Mouse (Mus musculus): Measurements from ENCODE around the gene Ppp1cc. TPM values are rescaled to one million over a fixed set of nuclear protein-coding genes. Genes with fewer than 3 reads are reported as not detected.

The Ppp1cc gene
- total and polyA plus RNA-seq, 2 experiments from 2014 or later = 157 to 199 TPM

DNA sequence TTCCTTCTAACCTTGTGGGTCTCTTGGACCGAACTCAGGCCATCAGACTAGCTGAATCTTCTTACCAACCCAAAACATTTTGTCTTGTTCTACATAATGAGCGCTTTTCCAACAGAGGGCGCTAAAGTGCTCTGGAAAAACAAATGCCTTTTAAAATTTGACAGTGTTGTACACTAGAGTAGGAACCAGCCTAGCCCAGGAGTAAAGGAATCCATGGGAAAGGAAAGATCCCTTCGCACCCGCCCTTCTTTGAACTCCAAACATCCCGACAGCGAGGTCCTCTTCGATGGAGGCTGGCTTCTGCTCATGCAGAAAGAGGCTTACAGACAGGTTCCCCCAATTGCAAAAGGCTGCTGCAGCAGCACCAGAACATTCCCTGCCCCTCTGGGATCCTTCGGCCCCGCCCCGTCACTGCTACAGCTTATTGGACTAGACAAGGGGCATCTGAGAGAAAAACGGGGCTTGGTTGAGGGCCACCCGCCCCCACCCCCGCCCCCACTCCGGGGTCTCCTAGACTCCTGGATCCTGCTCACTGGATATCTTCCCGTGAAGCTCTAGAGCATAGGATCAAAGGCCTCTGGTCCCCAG lies 28.9 kb upstream of the Ppp1cc start:
- ATAC-seq (ENCODE audit: insufficient read depth, low read depth) (peak; percentile 58; the same call in 1 of the 2 replicates), DNase-seq (ENCODE audit: low spot score) (peak; percentile 88)
- Histone ChIP-seq H3K9me3 (replicated peaks; ENCODE audit: control insufficient read depth, low read length) (no peaks in the 10 kb centered on the region), H3K9ac (replicated peaks; ENCODE audit: low read depth, low read length) (no peak overlapping the region), H3K36me3 (replicated peaks; ENCODE audit: control insufficient read depth, insufficient read depth, low read length) (no peaks in the 10 kb centered on the region), H3K27me3 (ENCODE audit: control insufficient read depth, insufficient read depth, low read length) (no peaks in the 10 kb centered on the region), H3K27ac (ENCODE audit: low read depth) (no peak overlapping the region), H3K4me1 (ENCODE audit: control insufficient read depth, insufficient read depth) (no peaks in the 10 kb centered on the region), H3K4me2 (ENCODE audit: low read depth, low read length) (no peak overlapping the region), H3K4me3 (ENCODE audit: low read depth, low read length) (no peak overlapping the region)
- TF ChIP-seq CTCF (IDR thresholded peaks at IDR 0.05; ENCODE audit: low read depth) (peak; percentile 70), EP300 (IDR thresholded peaks at IDR 0.05; ENCODE audit: low read depth) (no peak)
- WGBS = 32% methylated on average over 16 of the region's 16 CpGs

GRCm38 (mm10) chr5:122130341-122130998 lies 27.6 kb upstream of the Ppp1cc start:
- Histone ChIP-seq H3K27ac (ENCODE audit: low read depth) (no peak overlapping the region), H3K4me3 (ENCODE audit: low read depth, low read length) (no peak overlapping the region), H3K36me3 (replicated peaks; ENCODE audit: control insufficient read depth, insufficient read depth, low read length) (no peaks in the 10 kb centered on the region), H3K4me2 (ENCODE audit: low read depth, low read length) (no peak overlapping the region), H3K27me3 (ENCODE audit: control insufficient read depth, insufficient read depth, low read length) (no peaks in the 10 kb centered on the region), H3K4me1 (ENCODE audit: control insufficient read depth, insufficient read depth) (peaks cover 8% of the 10 kb centered on the region), H3K9me3 (replicated peaks; ENCODE audit: control insufficient read depth, low read length) (no peaks in the 10 kb centered on the region), H3K9ac (replicated peaks; ENCODE audit: low read depth, low read length) (no peak overlapping the region)
- no peak for TF ChIP-seq EP300 (IDR thresholded peaks at IDR 0.05; ENCODE audit: low read depth)
- no peak for ATAC-seq (ENCODE audit: insufficient read depth, low read depth)
- 86% methylated on average over 11 of the region's 11 CpGs for WGBS
- DNase-seq (ENCODE audit: low spot score) = no peak

GRCm38 (mm10) chr5:122131076-122132051 lies 26.7 kb upstream of the Ppp1cc start:
- peak; percentile 74 for DNase-seq (ENCODE audit: low spot score)
- Histone ChIP-seq H3K4me2 (ENCODE audit: low read depth, low read length) (peak overlapping the region; percentile 72), H3K9ac (replicated peaks; ENCODE audit: low read depth, low read length) (peak overlapping the region; percentile 42), H3K36me3 (replicated peaks; ENCODE audit: control insufficient read depth, insufficient read depth, low read length) (no peaks in the 10 kb centered on the region), H3K27ac (ENCODE audit: low read depth) (no peak overlapping the region), H3K4me3 (ENCODE audit: low read depth, low read length) (peak overlapping the region; percentile 45), H3K27me3 (ENCODE audit: control insufficient read depth, insufficient read depth, low read length) (no peaks in the 10 kb centered on the region), H3K9me3 (replicated peaks; ENCODE audit: control insufficient read depth, low read length) (no peaks in the 10 kb centered on the region), H3K4me1 (ENCODE audit: control insufficient read depth, insufficient read depth) (peaks cover 17% of the 10 kb centered on the region)
- TF ChIP-seq EP300 (IDR thresholded peaks at IDR 0.05; ENCODE audit: low read depth) (no peak), CTCF (IDR thresholded peaks at IDR 0.05; ENCODE audit: low read depth) (peak; percentile 77)
- peak; percentile 37 for ATAC-seq (ENCODE audit: insufficient read depth, low read depth)
- 8% methylated on average over 34 of the region's 34 CpGs for WGBS

DNA sequence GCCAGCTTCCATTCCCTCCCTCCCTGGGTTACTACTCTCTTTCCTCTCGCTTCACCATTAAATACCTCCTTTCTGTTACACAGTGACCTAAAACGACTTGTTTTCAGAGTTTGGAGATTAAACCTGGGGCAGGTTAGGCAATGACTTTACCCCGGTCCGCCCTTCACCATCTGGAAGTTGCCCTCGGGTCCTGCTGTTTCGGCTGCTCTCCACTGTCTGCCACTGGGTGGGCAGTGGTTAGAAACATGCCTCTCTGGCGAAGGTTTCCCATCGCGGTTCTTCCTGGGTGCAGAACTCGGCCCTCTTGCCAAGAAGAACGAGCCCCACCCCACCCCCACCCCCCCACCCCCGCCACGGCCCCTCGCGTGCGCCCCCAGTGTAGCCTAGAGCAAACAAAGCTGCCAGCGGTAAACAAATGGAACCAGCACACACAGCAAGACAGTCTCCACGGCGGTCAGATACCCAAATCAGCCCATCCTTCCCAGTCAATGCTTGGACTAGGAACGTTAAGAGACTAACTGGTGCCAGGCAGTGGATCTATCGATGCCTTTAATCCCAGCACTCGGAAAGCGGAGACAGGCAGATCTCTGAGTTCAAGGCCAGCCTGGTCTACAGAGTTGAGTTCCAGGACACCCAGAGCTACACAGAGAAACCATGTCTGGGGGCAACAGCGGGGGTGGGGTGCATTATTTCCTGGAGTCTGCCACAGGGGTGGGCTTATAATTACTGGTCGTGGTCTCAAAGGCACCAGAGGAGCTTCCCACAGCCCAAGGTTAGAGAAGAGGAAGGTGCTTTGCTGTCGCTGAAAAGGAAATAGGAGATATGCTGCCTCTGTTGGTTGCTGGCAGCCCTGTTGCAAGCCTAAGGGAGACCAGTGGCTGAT lies 25.7 kb upstream of the Ppp1cc start:
- Histone ChIP-seq H3K27me3 (ENCODE audit: control insufficient read depth, insufficient read depth, low read length) (no peaks in the 10 kb centered on the region), H3K4me1 (ENCODE audit: control insufficient read depth, insufficient read depth) (peaks cover 26% of the 10 kb centered on the region), H3K4me3 (ENCODE audit: low read depth, low read length) (peak overlapping the region; percentile 45), H3K9ac (replicated peaks; ENCODE audit: low read depth, low read length) (peak overlapping the region; percentile 42; the same call in 1 of the 2 replicates), H3K36me3 (replicated peaks; ENCODE audit: control insufficient read depth, insufficient read depth, low read length) (no peaks in the 10 kb centered on the region), H3K9me3 (replicated peaks; ENCODE audit: control insufficient read depth, low read length) (no peaks in the 10 kb centered on the region), H3K4me2 (ENCODE audit: low read depth, low read length) (peak overlapping the region; percentile 72), H3K27ac (ENCODE audit: low read depth) (no peak overlapping the region)
- ATAC-seq (ENCODE audit: insufficient read depth, low read depth) (no peak), DNase-seq (ENCODE audit: low spot score) (no peak)
- TF ChIP-seq EP300 (IDR thresholded peaks at IDR 0.05; ENCODE audit: low read depth) = no peak
- no peak for TF ChIP-seq CTCF (IDR thresholded peaks at IDR 0.05; ENCODE audit: low read depth)
- 20% methylated on average over 26 of the region's 26 CpGs for WGBS

GRCm38 (mm10) chr5:122133050-122133389 lies 25.1 kb upstream of the Ppp1cc start:
- no peak for ATAC-seq (ENCODE audit: insufficient read depth, low read depth)

More at GRCm38 (mm10) chr5:122133050-122133389, 25.1 kb upstream of the Ppp1cc start:
- Histone ChIP-seq H3K4me2 (ENCODE audit: low read depth, low read length) (no peak overlapping the region), H3K4me1 (ENCODE audit: control insufficient read depth, insufficient read depth) (peaks cover 29% of the 10 kb centered on the region), H3K27ac (ENCODE audit: low read depth) (no peak overlapping the region), H3K9ac (replicated peaks; ENCODE audit: low read depth, low read length) (no peak overlapping the region), H3K36me3 (replicated peaks; ENCODE audit: control insufficient read depth, insufficient read depth, low read length) (no peaks in the 10 kb centered on the region), H3K4me3 (ENCODE audit: low read depth, low read length) (no peak overlapping the region), H3K27me3 (ENCODE audit: control insufficient read depth, insufficient read depth, low read length) (no peaks in the 10 kb centered on the region), H3K9me3 (replicated peaks; ENCODE audit: control insufficient read depth, low read length) (no peaks in the 10 kb centered on the region)
- no peak for DNase-seq (ENCODE audit: low spot score)
- TF ChIP-seq CTCF (IDR thresholded peaks at IDR 0.05; ENCODE audit: low read depth) (no peak), EP300 (IDR thresholded peaks at IDR 0.05; ENCODE audit: low read depth) (no peak)
- 73% methylated on average over 9 of the region's 9 CpGs for WGBS

Data from heart, postnatal 0 days (tissue).